Mouse (Mus musculus) liver (tissue): Measurements from ENCODE around the gene Nhsl2.
A peak's percentile ranks its signal among the peaks of the same experiment; 100 is the strongest.
"Not testable (repeated sequence)": the region's sequence is repeated elsewhere in the genome, so short reads cannot be mapped to it uniquely, and the experiment has no call there.

Source experiments
- DNase-seq: peaks from one replicate; pipeline ENCODE4 v3.0.0-alpha.2; 2020; ENCODE audit warnings: mixed read lengths

The Nhsl2 gene

DNA sequence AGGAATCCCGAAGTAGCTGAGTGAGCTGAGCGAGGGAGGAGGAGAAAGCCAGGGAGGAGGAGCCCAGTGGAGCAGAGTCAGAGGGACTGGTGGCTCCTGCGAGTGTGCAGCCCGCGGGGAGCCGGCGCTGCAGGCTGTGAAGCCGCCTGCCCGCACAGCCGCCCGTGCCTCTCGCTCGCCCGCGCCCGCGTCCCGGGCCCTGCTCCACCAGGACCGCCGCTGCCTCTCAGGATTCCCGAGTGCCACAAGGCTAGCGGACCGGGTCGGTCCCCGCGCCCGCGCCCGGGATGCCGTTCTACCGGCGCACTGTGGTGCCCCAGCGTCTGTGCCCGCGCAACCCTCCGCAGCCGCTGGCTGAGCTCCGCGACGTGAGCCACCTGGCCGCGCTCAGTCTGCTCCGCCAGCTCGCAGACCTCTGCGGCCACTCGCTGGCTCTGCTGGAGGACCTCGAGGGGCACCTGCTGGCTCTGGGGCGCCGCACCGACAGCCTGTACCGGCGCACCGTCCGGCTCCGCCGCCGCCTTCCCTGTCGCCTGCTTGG, at the start of gene Nhsl2:
Gene Nhsl2 (plus strand): TSS at position 105 of the 541 bp plus-strand sequence.
- peak; percentile 31 for DNase-seq

DNA sequence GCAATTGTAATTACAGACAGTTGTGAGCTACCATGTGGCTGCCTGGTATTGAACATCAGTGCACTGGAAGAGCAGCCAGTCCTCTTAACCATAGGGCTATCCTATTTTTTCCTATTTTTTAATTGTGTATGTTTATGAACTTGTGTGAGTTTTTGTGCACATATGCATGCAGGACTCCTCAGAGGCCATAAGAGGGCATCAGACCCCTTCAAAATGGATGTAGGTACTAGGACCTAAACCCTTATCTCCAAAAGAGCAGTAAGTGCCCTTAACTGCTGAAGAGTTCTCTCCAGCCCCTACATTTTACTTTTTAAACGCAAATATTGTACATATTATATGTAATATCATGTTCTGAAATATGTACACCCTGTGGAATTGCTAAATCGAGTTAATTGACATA, 43.7 kb upstream of the Nhsl2 start:
- DNase-seq, result no peak

DNA sequence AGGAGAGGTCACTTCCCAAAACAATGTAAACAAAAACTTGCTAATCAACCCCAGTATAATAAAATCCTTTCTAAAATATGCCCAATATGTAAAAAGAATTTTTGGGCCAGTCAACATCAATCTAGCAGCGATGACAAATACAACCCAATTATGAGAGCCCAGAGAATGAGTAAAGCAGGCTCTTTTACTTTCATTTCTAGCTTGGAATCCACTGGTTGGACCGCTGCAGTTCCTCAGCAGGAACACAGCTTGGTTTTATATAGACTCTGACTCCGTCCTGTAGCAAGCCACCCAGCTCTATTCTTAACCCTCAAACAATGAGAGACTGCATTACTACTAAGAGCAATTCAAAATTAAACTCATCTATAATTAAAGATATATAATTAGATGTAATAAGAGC, 37.4 kb upstream of the Nhsl2 start:
- DNase-seq, result no peak

DNA sequence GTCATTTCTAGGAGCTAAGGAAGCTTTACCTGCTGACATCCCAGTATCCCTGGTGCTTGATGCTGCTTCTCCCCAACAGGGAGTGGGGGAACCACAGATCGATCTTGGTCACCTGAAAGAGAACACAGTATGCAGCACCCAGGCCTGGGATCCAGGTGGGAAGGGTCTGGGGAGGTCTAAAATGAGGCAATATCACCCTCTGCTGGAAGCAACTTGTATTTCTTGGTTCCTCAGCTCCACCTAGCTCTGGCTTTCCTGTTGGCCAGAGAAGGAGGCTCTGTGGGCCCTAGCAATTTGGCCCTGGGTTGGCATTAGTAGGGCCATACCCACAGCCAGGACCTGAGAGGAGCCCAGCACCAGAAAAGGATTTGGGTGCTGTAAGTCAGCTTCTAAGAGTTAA, 30.0 kb upstream of the Nhsl2 start:
- DNase-seq, result no peak

DNA sequence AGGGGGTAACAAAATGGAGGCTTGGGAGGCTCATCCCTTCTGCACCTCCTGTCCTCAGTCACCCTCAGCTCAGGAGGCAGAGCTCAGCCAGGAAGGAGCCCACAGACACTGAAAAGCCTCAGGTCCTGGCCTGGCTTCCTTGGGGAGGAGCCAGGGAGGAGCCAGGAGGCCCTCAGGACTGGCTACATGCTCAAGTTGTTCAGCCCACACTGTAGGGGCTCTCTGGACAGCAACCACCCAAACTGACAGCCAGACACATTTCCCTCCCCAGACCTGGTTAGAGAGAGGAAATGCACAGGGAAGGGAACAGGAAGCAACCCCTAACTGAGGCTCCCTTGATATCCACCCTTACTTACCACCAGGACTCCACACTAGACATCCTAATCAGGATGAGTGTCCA, 29.2 kb upstream of the Nhsl2 start:
- DNase-seq, result not testable (repeated sequence)

DNA sequence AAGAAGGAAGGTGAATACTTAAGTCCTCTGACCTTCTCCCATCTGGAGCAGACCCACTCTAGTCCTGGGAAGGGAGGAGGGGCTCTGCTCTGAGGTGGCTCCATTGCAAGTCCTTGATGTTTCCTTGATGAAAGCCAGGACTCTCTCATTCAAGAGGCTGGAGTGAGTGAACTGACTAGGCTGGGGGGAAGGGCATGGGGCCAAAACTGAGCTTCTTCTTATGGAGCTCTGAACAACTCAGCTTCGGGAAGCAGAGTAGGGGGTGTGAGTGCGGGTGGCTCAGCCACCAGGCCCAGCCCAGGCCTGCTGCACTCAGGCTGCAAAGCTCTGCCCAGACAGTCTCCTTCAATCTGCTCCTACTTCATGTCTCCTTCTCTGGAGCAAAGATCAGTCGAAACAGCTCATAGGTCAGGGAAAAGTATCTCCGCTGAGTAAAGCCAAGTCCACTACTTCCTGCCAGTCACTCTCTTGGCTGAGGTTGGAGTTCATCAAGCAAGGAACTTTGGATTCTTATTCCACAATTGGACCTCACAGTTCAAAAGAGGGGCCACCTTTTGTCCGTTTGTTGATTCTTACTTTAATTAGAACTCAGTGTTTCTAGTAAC, 1.9 kb upstream of the Nhsl2 start:
- peak; percentile 6 for DNase-seq

DNA sequence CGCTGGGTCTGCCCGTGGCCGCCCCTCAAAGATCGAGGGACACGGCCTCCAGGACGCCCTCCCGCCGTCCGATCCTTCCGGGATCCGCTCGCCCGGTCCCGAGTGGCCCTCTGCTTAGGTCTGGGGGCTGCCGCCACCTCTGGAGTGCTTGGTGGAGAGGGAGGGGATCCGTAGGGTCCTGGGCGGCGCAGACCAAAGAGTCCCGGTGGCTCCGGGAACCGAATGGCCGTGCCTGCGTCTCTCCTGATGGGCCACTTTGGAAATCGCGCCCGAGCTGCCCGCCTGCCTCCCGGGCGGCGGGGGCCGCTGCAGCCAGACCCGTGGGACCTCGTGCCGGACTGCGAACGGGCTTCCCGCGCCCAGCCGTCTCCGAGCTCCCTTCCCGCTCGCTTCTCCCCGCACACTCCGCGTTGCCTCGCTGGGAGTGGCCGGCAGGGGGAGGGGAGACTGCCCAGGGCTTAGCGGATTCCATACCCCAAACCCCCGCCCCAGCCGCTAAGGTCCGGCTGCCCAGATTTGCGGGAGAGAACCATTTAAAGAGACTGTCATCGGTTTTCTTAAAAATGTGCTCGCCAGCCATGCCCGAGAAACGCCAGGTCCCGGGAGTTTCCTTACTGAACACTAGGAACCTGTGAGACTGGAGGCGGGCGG, 841 bp downstream of the Nhsl2 start:
- peak; percentile 5 for DNase-seq

DNA sequence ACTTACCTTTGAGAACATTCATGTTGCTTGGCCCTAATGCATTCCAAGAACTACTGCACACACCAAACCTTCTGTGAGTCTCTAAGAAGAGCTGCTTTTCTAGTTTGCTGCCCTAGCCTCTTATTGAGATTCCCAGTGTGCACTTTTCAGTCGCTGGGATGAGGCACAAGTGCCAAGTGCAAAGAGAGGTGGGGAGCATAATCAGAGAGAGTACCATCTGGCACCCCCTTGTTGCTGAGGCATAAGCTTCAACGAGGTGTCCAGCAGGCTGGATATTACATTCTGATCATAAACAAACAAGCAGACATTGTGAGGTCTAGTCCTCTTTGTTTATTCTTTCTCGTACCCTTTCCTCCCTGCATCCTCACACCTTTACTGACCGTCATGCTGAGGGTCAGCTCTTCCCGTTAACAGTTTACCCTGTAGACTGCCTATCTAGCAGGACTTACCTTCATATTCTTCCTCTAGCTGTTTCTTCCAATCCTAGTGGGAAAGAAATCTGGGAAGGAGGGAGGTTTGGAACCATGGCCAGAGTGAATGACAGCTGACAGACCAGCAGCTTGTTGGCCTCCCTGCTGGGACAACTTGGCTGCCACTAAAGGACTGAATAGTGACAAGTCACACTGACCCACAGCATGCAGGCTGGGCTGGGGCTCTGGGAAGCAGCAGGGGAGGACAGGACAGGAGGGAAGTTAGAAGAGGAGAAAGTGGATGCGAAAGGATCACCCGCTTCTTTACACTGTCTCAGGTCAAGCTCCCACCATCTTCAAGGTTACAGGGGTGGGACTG, 2.6 kb downstream of the Nhsl2 start:
- no peak for DNase-seq

DNA sequence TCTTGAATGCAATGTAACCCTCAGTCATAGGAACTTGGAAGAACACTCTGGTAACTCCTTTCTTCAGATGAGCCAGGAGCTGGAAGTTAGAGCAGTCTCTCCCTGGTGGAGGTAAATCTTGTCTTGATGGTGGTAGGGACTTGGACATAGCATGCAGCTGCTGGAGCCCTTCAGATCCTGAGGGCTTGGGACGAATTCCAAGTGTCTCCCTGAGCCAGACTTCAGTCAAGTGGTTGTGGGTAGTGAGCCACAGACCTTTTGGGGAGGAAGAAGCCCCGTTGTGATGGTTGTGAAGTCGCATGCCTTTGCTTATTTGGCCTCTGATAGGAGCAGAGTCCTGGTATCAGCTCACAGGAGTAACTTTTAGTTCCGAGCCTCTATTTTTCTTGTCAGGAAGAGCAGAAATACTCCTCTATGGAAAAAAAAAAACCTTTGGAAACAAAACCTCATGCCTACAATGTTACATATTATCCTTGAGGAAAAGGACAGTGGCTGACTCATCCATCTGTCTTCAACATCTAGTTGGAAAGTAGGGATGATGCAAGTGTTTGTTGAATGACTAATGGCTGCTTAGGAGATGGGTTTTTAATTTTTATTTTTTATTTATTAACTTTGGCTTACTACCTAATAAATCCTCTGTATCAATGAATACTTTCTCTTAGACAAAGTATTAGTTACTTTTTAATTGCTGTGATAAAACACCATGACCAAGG, 14.6 kb downstream of the Nhsl2 start:
- no peak for DNase-seq

DNA sequence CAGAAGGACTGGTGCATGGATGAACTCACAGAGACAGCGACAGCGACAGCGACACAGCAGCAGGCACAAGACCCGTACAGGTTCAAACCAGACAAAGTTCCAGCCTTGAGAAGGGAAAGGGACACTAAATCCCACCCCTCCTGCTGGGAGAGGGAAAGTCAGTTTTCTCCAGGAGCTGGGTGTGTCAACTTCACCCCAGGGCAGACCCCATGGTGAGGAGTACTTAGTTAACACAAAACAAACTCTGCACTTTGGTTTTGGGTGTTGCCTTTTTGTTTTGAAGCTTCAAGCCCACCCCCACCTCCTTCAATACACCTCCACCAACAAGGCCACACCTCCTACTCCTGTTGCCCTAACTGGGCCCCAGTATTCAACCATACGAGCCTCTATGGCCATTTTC, 15.6 kb downstream of the Nhsl2 start:
- DNase-seq, result no peak

DNA sequence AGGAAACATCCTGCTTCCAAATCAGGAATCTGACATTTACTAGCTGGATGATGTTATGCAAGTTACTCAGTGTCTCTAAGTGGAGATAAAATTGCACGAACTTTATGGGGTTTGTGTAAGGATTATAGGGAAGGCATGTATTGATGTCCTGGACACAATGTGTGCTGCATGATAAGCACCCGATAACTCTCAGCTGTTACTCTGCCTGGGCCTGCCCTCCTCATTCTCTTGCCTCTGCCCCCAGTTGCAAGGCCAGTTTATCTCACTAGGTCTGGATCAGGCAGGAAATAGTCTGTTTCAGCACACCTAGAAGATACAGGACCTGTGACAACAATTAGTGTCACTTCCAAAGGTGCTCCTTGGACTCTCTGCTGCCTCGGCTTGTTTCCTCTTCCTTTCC, 25.0 kb downstream of the Nhsl2 start:
- peak; percentile 12 for DNase-seq

DNA sequence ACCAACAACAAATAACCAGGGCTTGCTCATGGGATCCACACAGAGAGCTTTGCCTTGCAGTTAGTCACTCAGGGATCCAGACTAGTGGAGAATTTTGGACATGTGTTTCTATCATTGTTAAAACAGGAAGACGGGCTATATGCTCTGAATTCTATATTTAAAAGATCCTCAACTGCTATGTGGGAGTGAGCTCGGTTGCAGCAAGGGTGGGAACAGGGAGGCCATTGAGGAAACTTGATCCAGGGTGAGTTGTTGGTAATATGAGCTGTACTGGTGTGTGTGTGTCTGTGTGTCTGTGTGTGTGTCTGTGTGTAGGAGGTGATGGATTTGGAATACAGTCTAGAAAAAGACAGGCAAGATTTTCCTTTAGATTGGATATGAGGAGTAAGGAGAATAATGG, 25.7 kb downstream of the Nhsl2 start:
- no peak for DNase-seq

DNA sequence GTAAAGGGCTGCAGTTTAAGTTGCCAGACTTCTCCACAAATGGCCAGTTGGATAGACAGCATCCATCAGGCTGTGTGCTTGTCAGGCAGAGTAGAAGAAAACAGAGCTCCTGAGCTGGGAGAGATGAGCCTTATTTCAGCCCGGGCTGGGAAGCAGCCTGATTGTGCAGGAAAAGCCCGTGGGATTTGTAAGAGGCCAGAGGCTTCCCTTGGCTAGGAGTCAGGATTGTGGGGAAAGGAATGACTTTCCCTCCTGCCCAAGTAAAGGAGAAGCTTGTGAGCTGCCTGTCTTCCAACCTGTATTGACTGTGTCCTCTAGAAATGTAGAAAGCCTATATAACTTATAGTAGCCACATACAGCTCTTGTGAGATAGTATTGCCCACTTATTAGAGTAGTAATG, 27.0 kb downstream of the Nhsl2 start:
- DNase-seq, result no peak

DNA sequence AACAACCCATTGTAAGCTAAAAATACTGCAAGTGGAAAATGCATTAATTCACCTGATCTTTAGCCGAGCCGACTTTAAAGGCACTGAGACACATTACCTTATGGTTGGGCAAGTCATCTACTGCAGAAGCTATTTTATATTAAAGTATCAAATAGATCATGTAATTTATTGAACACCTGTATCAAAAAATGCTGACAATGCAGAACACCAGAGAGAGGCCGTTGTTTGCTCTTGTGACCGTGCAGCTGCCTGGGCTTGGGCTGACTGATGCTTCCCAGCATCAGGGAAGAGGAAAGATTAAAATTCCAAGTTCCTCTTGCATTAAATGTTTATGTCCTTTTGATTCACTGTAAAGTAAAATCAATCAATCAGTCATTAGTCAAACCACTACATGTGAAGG, 28.7 kb downstream of the Nhsl2 start:
- DNase-seq, result no peak

DNA sequence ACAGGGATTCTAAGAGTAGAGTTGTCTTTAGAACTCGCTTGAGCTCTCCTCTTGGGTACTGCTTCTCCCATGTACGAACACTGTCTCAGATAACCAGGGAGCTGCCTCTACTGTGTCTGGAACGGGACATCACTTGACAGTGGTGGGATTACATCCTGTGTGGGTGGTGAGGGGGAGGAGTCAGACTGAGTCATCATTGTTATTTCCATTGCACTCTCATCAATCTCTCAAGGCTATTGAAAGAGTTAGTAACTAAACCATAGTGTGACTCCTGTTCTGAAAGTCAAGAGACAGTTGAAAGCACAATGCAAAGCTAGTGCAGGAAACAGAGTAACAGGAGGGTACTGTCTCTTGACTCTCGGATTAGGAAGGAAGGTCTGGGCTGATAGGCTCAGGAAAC, 29.4 kb downstream of the Nhsl2 start:
- DNase-seq, result no peak

DNA sequence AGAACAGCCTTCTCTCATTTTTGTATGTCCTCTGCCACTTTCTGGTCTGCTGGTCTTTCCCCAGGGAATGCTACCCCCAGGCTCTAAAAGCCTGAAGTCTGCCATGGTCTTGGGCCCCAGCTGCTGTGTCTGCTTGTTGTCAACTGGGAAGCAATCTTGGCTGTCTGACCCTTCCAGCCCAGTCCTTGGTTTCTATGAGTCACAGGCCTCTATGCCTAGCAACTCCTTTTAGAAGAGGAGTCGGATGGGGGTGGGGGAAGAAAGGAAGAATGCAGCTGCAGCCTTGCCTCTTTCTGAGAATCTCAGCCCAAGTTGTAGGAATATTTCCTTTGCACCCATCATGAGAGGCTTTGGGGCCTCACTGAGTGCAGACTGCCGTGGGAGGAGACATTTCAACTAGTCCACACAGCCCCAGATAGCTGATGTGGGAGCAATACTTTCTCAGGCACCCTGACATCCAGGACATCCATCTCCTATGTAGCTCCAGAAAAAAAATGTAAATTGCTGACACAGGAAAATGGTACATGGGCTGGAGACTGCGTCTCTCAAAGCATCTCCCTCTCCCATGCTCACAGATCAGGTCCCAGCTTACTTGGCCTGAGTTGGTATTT, 33.1 kb downstream of the Nhsl2 start:
- no peak for DNase-seq

DNA sequence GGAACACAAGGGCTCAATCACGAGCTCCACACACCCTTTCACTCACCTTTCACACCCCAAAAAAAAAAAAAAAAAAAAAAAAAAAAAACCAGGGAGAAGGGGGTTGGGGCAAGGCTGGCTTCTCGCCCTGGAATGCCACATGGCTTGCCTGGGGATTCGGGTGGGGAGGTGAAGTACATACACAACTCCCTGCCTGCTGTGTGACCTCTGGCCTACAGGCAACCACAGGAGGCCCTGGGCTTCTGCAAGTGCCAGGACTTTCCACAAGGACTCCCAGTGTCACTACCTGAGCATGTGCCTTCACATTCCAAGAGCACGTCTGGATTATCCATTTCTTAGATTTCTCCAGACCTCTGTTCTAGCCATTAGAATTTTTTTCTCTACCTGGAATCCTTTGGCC, 40.2 kb downstream of the Nhsl2 start:
- no peak for DNase-seq

DNA sequence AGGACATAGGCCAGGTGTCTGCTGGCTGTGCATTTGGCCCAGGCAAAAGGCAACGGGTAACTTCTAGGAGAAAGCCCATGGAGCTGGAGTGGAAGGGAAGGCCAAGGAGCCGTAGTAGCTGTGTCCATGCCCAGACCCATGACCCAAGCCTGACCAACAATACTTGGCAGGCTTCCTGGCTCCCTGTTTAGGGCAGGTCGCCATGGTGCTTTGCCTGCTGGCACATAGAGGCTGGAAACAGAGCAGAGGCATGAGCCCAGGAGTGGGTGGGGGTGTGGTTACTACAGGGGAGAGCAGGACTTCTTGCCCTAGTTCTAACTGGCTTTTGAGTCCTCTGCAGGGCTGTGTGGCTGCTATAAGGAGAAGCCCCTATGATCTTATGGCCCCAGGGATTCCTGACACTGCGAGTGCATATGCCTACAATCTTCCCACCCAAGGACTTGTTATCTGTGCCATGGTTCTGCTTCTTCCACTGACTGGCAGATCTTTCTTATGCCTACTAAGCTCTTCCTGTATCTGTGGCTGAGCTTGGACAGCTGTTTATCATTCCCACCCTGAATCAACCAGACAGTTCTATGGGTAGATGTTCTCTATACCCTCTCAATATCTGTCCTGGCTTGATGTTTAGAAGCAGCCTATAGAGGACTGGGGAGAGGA, 40.8 kb downstream of the Nhsl2 start:
- DNase-seq, result no peak

DNA sequence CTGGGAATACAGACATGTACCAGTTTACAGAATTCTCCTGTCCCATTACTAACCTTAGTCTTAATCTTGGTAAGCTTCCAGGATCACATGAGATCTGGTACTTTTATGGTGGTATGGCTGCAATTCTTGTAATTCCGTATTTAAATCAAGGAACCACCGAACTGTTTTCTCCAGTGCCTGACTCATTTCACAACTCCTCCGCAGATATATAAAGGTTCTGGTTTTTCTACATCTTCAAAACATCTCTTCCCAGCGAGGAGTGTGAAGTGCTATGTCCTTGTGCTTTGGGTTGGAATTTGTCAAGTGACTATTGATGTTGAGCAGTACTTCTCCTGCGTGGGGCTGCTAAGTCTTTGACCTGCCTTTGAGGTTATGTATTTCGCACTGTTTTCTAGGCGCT, 44.6 kb downstream of the Nhsl2 start:
- no peak for DNase-seq

DNA sequence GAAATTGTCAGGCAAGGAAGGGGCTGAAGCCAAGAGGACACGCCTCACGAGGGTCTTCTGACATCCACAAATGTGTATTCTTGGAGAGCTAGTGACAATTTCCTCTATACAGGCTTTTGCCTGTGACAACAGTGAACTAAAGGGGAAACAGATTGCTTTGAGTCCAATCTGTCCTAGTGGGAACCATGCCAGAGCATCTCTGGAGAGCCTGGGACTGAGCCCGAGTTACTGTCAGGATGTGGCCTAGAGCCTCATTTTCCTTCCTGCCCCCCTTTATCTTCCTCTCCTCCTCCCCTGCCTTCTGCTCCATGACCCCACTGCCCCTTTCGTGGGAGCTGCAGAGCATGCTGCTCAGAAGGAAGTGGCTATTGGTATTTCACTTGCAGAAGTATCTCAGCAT, 49.2 kb downstream of the Nhsl2 start:
- DNase-seq, result peak; percentile 4

DNA sequence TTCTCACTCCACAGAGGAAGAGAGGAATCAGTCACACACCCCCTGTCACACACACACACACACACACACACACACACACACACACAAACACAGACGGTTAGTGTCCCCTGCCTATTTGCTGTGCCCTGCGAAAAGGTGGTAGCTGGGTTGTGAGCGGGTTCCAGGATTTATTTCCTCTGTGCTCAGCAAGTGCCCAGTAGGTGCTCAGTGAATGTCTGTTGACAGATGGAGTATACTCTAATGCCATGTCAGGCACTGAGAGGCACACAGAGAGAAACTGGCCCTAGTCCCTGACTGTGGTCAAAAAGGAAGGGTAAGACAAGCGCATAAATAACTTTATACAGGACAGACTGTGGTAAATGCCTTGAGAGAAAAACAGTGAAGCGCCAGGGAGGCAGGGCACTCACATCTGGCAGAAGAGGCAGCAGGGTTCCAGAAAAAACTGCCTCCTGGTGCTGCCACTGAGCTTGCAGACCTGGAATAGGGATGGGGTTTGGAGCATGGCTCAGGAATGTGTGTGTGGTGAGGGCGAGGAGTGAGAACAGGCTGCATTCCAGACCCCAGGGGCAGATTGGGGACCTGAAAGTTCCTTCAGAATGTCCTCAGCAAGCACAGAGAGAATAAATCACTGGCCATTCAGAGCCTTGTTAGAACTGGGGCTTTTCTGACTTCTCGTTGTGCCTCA, 52.8 kb downstream of the Nhsl2 start:
- DNase-seq, result no peak

DNA sequence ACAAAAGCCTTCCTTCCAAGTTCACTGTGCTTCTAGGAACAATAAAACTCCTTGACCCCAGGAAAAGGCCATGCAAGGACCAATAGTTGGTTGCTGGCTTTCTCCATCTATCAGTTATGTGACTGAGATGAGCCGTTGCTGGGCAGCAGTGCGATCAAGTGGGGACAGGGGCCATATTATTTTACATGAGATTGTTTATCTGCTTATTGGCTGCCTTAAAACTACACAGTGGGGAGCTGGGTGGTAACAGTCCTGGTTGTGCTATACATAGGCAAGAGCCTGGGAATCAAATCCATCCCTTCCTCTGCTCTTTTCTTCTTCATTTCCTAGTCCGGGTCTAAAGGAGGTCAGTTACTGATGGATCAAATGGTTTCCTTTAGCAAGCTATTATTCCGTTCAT, 53.4 kb downstream of the Nhsl2 start:
- DNase-seq, result no peak
